Mouse (Mus musculus): ENCODE measurements around the gene Ush2a. TPM values are rescaled to one million over a fixed set of nuclear protein-coding genes. Genes with fewer than 3 reads are reported as not detected.

Ush2a gene
- total RNA-seq, 2 experiments from 2014 or later = 0.05 to 0.59 TPM

DNA sequence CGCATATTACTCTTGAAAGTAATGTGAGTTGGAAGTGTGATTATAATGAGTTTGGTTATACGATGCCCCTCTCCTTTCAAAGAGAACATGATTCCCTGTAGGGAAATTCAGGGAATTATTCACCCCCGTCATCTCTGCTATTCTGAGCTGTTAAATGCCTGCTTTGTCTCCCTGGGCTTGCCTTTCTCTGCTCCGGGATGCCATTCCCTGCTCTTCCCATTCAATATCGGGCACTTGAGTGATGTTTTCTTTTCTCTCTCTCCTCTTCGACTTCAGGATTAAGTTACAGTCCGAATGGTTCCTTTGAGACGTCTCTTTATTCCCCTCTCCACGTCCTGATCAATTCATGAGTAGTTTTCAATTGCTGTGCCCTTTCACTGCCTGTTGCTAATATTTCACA is 572.1 kb downstream of the Ush2a start:
- DNase-seq (ENCODE audit: low spot score in 2 of 2) = no peak
- intact Hi-C loops (cut with DNase I) = no loop called here

DNA sequence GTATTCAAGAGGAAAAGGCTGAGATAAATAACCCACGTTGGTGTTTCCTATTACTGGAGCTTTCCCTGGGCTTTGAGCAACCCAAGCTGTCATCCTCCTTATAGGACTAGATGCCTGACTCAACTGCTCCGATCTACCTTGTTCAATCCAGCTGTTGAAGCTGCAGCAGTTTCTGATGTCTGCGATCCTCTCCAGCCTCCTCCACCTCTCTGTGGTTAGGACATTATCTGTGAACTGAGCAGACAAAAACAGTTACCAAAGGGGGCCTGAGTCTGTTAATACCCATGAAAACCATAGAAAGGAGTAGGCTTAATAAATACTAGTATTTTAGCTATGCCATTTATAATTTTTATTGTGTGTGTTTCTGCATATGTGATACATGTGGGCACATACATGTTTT is 572.9 kb downstream of the Ush2a start:
- intact Hi-C loops (cut with DNase I) = no loop called here
- DNase-seq (ENCODE audit: low spot score in 2 of 2) = no peak

DNA sequence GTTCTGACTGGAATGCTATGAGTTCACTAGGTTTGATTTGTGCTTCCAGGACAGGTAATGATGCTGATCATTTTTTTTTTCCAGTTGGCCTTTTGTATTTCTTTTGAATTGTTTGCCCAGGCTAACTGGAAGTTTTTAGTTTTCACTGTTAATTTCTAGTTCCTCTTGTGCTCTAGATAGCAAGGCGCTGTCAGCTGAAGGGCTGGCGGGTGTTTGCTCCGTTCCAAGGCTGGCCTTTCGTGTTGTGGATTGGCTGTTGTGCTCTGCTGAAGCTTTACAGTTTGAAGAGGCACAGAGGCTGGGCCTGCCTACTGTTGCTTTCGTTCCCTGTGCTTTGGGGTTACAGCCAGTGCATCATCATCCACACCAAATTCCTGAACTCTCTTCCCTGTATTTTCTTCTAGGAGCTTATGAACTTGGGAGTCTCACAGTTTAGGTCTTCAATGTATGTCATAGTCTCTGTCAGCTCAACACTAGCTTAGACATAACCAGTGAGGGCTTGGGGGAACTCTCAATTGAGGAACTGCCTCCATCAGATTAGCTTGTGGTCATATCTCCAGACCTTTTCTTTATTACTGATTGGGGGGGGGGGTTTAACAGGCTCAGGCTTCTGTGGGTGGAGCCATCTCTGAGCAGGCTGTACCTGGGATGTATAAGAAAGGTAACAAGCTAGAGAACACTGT is 575.9 kb downstream of the Ush2a start:
- no peak for DNase-seq (ENCODE audit: low spot score in 2 of 2)
- intact Hi-C loops (cut with DNase I) = no loop called here

DNA sequence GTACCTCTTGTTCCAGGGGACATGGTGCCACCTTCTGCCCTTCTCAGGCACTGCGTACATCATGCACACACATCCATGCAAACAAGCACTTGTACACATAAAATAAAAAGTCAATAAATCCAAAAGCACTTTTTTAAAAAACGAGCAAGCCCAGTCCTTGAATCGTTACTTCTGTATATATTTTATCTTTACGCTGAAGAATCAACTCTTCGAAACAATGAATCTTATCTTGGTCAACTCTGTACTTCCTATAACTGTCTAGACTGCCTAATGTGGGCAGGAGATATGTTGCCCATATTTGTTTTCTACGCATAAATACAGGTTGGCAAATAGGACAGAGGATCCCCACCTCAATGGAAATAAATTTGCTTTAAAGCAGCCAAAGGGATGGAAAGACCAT is 585.4 kb downstream of the Ush2a start:
- intact Hi-C loops (cut with DNase I) = no loop called here
- DNase-seq (ENCODE audit: low spot score in 2 of 2) = no peak

DNA sequence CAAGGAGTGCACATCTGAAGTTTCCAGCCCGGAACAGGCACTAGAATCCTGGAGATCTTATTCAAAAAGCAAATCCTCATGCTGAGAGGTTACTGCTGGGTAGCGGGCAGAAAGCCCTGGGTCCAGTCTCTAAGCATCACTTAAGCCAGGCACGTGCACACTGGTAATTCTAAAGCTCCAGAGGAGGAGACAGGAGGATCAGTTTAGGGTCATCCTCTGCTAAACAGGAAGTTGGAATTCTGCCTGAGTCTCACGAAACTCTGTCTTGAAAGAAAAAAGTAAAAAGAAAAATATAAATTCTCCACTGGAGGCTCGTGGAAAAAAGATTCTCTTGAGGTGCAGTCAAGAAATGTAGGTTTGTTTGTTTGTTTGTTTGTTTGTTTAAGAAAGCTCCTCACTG is 591.0 kb downstream of the Ush2a start:
- intact Hi-C loops (cut with DNase I) = no loop called here
- DNase-seq (ENCODE audit: low spot score in 2 of 2) = no peak

DNA sequence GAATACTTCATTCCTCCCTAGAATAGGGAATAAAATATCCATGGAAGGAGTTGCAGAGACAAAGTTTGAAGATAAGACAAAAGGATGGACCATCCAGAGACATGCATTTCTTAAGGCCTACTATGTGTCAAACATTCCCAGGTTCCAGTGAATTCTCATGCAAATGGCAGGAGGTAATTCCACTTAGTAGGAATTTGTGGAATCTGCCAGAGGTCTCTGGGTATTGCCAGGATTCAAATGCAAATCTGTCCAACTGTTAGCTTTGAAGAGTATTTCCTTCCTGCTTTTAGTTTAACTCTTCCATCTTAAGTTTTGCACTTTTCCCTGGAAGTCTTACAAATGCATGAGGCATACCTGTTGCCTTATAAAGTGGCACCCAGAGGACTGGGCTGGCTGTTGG is 592.4 kb downstream of the Ush2a start:
- no peak for DNase-seq (ENCODE audit: low spot score in 2 of 2)
- intact Hi-C loops (cut with DNase I) = no loop called here

DNA sequence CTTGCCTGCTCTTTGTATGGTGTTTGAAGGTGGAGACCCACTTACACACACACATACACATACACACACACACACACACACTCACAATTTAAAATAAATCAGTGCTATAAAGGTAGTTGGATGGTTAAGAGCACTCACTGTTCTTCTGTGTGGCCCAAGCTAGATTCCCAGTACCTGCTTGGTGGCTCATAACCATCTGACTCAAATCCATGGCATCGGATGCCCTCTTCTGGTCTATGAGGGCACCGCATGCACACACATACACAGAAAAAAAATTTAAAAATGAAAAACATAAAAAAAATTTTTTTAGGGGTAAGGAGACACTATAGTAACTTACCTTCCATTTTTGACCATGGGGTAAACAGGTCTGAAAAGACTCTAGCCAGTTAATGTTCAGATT is 593.2 kb downstream of the Ush2a start:
- DNase-seq (ENCODE audit: low spot score in 2 of 2) = no peak
- intact Hi-C loops (cut with DNase I) = no loop called here

DNA sequence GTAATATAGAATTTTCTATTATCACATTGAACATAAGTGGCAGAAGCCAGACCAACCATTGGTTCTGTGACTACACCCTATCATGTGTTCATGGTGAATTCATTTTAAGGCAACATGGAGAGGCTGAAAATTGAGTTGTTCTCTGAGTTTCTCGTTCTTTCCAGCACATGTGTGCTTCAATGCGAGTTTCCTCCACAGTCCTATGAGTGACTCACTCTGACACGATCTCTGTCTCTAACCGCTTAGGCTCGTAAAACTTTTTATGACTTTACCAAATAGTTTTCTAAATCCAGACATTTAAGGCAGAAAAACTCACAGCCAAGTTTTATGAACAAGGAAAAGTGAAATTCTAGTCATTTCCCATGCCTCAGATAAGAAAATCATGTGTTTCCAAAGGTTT is 597.9 kb downstream of the Ush2a start:
- intact Hi-C loops (cut with DNase I) = no loop called here
- DNase-seq (ENCODE audit: low spot score in 2 of 2) = no peak

DNA sequence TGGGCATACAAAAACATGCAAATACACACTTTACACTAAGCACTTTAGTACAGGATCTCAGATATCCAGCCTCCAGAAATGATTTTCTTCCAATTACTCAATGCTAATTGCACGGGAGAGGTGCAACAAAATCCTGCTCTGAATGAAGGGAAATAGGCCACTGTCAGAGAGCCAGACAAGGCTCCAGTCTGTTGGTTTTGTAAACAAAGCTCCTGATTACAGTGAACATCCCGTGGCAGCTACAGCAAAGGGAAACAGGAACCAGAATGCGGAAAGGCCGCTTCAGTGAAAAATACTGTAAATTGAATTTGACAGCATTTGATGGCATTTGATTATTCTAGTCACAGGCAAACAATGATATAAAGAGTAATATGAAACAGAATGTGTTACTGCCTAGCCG is 604.1 kb downstream of the Ush2a start:
- no peak for DNase-seq (ENCODE audit: low spot score in 2 of 2)
- intact Hi-C loops (cut with DNase I) = no loop called here

DNA sequence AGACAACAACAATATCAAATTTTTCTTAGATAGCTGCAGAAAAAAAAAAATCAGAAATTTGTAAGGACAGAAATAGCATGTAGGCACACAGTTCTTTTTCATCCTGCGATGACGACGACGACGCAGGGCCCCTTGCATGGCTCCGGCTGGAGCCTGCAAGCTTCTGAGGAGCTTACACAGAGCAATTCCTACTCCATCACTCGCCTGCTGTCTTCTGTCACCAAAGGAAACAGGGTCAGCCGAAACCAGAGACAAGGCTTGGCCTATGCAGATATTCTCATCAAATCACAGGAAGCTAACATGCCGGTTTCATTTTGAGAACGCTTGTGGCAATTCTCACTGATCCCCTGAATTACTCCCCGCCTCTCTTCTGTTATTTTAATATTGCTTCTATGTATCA is 604.7 kb downstream of the Ush2a start:
- no peak for DNase-seq (ENCODE audit: low spot score in 2 of 2)
- intact Hi-C loops (cut with DNase I) = no loop called here

DNA sequence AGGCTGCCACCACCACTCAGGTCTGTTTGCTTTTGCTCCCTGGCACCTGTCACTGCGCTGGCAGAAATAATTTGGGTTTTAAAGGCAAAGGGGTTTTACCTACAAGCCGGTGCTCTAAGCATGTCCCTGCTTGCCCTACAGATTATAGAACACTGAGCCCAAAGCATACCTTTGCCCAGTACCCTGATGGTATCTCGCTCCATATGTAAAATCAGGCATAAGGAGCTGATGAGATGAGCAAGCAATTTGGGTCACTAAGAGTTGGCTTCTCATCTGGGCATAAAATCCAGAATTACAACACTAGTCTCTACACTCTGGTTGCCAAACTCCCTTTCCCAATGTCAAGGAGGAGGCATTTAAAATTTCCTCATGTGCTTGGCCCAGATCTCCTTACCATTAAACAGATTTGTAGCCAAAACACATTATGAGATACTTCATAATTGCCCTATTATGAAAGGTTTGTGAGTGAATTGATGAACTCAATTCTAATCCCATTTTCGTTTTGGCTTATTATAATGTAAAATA is 616.8 kb downstream of the Ush2a start:
- intact Hi-C loops (cut with DNase I) = no loop called here

DNA sequence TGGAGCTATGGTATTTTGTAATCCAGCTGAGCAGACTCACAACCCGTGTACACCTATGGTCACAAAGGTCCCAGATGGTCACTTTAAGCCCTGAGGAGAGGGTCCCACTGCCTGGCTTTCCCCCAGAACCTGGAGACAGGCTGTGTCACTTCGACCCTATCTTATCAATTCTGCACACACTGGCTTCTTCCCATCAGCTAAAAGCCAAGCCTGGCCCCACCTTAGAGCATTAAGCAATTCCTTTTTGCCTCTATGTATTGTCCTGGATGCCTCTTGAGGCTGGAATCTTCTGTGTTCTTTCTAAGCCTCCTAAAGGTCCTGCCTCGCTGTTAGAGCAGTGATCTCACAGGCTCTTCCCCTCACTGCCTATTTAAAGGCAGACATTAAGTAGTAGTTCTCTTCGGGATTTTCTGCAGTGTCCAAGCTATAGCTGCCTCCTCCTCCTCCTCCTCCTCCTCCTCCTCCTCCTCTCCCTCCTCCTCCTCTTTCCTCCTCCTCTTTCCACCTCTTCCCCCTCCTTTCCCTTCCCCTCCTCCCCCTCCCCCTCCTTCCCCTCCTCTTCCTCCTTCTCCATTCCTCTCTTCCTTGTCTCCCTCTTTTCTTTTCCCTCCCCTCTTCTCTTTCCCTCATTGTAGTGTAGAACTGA is 635.2 kb downstream of the Ush2a start:
- DNase-seq (ENCODE audit: low spot score in 2 of 2) = no peak
- intact Hi-C loops (cut with DNase I) = no loop called here

More for the DNA sequence above, 616.8 kb downstream of the Ush2a start:
- no peak for DNase-seq (ENCODE audit: low spot score in 2 of 2)

DNA sequence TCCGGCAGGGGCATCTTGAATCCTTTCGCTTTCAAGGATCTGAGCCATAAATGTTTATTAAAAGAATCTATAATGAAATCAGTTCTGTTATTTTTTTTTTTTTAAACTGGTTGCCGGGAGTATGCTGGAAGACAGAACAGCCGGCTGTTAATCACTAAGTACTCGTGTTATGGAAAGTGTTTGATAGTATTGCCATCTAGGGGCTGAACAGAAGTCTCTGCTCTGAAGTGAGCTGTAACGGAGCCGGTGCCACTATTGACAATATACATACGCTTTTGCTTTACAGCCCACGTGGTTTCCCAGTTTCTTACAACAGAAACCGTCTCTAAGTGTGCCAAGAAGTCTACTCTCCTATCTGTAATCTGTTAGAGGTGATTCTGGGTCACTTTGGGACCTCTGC is 642.3 kb downstream of the Ush2a start:
- intact Hi-C loops (cut with DNase I) = loop anchor here (10.0 kb wide), 1 partner anchor 1459 kb away; no protein-coding TSS in a partner anchor
- DNase-seq (ENCODE audit: low spot score in 2 of 2) = no peak

DNA sequence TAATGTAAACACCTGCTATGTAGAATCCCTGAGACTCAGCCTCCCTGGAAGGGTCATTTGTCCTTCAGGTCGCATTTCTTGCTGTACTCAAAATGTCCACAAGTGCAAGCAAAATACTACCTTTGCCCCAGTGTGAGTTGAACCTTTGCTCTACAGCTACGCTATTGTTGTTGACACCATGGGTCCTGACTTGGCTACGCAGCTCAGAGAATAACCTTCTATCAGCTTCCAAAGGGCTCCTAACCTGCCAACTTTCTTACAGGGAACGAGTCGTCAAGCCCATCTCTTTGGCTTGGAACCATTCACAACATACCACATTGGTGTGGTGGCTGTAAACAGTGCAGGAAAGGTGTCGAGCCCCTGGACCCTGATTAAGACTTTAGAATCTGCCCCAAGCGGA is 644.4 kb downstream of the Ush2a start:
- DNase-seq (ENCODE audit: low spot score in 2 of 2) = no peak
- intact Hi-C loops (cut with DNase I) = loop anchor here (10.0 kb wide), 1 partner anchor 1461 kb away; no protein-coding TSS in a partner anchor

DNA sequence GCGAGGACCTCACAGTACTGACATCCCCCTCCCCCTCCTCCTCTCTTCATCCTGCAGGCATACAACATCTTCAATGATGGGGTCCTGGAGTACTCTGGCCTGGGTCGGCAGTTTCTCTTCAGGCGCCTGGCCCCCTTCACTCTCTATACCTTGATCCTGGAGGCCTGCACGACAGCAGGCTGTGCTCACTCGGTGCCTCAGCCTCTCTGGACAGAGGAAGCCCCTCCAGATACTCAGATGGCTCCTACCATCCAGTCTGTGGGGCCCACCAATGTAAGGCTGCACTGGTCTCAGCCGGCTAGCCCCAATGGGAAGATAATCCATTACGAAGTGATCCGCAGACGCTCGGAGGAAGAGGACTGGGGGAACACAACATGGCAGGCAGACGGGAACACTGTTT is 648.8 kb downstream of the Ush2a start:
- intact Hi-C loops (cut with DNase I) = no loop called here
- no peak for DNase-seq (ENCODE audit: low spot score in 2 of 2)

DNA sequence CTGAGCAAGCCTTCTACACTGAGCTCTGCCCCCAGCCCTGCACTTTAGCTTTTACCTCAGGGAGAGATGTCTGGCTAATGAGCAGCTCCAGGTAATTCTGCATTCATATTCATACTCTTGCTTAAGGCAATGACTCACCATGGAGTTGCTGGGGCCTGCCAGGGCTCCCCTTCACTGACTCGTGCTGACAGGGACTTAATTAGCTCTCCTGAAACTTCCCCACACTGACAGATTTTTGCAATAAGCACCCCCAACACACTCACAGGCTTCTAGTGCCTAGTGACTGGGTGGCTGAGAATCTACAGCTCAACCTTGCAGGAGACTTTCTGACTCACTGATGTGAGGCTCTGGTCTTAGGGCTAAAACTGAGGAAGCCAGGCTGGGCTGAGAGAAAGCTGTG is 658.1 kb downstream of the Ush2a start:
- intact Hi-C loops (cut with DNase I) = no loop called here
- no peak for DNase-seq (ENCODE audit: low spot score in 2 of 2)

DNA sequence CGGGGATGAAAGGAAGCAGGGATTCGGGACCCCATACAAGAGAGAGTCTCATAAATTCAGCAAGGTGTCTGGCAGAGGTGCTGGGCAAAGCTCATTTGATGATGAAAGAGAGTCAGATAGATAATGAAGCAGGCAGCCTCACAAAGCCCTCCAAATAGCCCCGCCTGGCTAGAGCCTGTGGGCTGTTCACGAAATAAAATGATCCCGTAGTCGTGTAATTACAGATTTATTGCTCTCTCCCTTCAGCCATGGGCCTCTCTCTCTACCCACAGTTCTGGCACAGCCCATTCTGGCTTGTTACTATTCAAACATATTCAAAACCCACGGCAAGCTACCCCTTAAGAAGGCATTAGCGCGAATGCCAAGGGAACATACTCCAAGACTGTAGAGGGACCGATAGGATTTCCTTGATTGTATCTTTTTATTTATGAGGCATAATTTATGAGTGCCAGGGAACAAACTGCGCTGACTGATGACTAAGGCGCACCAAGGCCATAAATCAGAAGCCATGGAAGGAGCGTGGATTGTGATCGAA is 675.5 kb downstream of the Ush2a start:
- no peak for DNase-seq (ENCODE audit: low spot score in 2 of 2)
- intact Hi-C loops (cut with DNase I) = no loop called here

DNA sequence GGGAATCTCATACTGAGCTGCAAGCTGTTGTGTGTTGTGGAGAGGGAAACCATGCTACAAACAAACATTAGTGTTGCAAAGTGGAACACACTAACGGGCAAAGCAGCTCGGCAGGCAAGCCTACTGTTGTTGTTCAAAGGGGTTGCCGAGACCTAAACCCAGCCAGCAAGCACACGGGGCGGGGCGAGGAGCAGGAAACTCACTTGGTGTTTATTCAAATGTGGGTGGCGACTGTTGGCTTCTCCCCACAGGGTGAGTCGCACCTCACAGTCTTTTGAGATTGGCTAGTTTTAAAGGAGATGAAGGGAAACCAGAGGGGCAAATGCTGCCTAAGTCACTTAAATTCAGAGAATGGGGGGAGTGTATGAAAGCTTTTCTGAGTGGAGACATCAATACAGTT is 683.5 kb downstream of the Ush2a start:
- intact Hi-C loops (cut with DNase I) = no loop called here

DNA sequence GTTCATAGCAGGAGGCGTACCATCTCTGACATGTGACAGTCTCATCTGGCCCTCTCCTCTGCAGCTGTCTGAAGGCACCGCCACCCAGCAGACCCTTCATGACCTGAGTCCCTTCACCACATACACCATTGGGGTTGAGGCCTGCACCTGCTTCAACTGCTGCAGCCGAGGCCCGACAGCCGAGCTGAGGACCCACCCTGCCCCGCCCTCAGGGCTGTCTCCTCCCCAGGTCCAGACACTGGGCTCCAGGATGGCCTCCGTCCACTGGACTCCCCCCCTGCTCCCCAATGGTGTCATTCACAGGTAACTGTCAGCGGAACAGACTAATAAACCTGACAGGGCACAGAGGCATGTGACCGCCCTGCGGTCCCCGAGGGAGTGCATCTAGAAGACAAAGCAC is 685.0 kb downstream of the Ush2a start:
- no peak for DNase-seq (ENCODE audit: low spot score in 2 of 2)

More for the DNA sequence above, 683.5 kb downstream of the Ush2a start:
- no peak for DNase-seq (ENCODE audit: low spot score in 2 of 2)

DNA sequence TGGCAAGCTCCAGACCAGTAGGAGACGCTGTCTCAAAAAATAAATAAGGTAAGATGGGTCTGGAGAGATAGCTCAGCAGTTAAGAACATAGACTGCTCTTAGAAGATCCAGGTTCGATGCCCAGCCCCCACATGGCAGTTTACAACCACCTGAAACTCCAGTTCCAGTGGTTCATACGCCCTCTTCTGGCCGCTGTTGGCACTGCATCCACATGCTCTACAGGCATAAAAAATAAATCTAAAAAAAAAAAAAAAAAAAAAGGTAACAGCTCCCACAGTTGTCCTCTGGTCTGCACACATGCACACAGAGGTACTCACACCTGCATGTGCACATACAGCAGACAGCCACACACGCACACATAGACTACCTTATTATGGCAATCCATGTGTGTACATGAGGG is 686.0 kb downstream of the Ush2a start:
- intact Hi-C loops (cut with DNase I) = no loop called here
- DNase-seq (ENCODE audit: low spot score in 2 of 2) = no peak

More for the DNA sequence above, 685.0 kb downstream of the Ush2a start:
- intact Hi-C loops (cut with DNase I) = no loop called here

DNA sequence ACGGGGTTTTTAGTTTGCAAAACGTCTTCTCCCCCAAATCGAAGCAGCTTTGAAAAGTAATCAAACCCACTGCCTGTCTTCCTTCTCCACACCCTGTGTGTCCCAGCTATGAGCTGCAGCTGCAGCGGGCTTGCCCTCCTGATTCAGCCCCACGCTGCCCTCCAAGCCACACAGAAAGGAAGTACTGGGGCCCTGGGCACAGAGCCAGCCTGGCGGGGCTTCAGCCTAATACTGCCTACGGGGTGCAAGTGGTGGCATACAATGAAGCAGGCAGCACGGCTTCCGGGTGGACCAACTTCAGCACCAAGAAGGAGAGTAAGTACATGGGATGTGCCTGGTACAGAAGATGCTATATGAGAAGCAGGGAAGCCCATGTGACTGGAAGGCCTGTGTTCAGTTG is 686.5 kb downstream of the Ush2a start:
- no peak for DNase-seq (ENCODE audit: low spot score in 2 of 2)
- intact Hi-C loops (cut with DNase I) = no loop called here
